Mouse (Mus musculus) 416B (cell line): ENCODE measurements at regions not wholly inside any gene's neighbourhood (a gene's known extent, or its start where the extent isn't known, plus 50 kb on each side); places are given as distances from the start of the nearest gene placed in this dataset.

Source experiments
- DNase-seq: peaks from one replicate; pipeline ENCODE4 v3.0.0; 2011; ENCODE audit warnings: low read depth

- no peak for DNase-seq
Measured at GRCm38 (mm10) chr3:20680944-20681494, 314.0 kb upstream of the Agtr1b start.

GRCm38 (mm10) chr3:20661883-20662282 lies 294.9 kb upstream of the Agtr1b start:
- DNase-seq: no peak

GRCm38 (mm10) chr3:20655345-20655744 lies 288.4 kb upstream of the Agtr1b start:
- peak; percentile 33 for DNase-seq
